ENCODE assay signal across 8 mouse cellular contexts in genomic region chr10:44755355-44755957, GRCm38 (mm10).
A peak's percentile ranks its signal among the peaks of the same experiment; 100 is the strongest.
DNase-seq lines count a peak whose midpoint lies in the region; ATAC-seq and TF ChIP-seq lines count a peak whose summit lies in the region.

No protein-coding gene starts in this region.

- no peak for TF ChIP-seq POLR2A in MEL (IDR thresholded peaks at IDR 0.05; ENCODE audit: control insufficient read depth in 1 of 2, insufficient read depth in 1 of 2, low read depth in 1 of 2, low read length in 2 of 2, poor library complexity in 1 of 2)

- no peak for TF ChIP-seq CTCF in MEL (IDR thresholded peaks at IDR 0.05 in 2 of 3, conservative IDR thresholded peaks at IDR 0.05 in 1 of 3; ENCODE audit: control insufficient read depth in 1 of 3, insufficient read depth in 1 of 3, low read depth in 2 of 3, low read length in 3 of 3, poor library complexity in 1 of 3, severe bottlenecking in 1 of 3)

- peak; percentile 33 for DNase-seq in kidney, postnatal 10 days
- no peak for DNase-seq in kidney, adult 18-20 months
- peak; percentile 97 for DNase-seq in MEL (ENCODE audit: low read depth, low spot score)
- peak; percentile 69 for DNase-seq in adrenal gland, postnatal 25 days
- peak; percentile 16 for DNase-seq in layer of hippocampus, adult 9-11 months
- DNase-seq in right cerebral cortex, postnatal 36 days (ENCODE audit: low spot score in 2 of 2): peak; percentile 24 to 47
- DNase-seq in gastrocnemius, postnatal 4 days (ENCODE audit: low spot score in 2 of 2): no peak

- H3K9me3 ChIP-seq in MEL (replicated peaks; ENCODE audit: insufficient read depth, low read length): no peaks in the 10 kb centered on the region

- H3K79me2 ChIP-seq in MEL (ENCODE audit: control insufficient read depth, insufficient read depth, low read length, poor library complexity): no peaks in the 10 kb centered on the region

- peak; percentile 71 to 74 for TF ChIP-seq EP300 in MEL (IDR thresholded peaks at IDR 0.05; ENCODE audit: low read depth in 1 of 2, low read length in 2 of 2)

- H3K27me3 ChIP-seq in MEL (ENCODE audit: control insufficient read depth in 1 of 2, insufficient read depth in 2 of 2, low read length in 2 of 2): no peaks in the 10 kb centered on the region

- H3K27ac ChIP-seq in MEL (ENCODE audit: control insufficient read depth, low read depth, low read length): peak overlapping the region; percentile 61

- H3K36me3 ChIP-seq in MEL (ENCODE audit: control insufficient read depth in 1 of 2, insufficient read depth in 2 of 2, low read length in 2 of 2): peaks cover 0 to 15% of the 10 kb centered on the region in 2 experiments; a peak in 2 of 4 replicates

- ATAC-seq in megakaryocyte, adult 5-6 weeks (ENCODE audit: poor library complexity, severe bottlenecking): no peak

- no peak; the same call in 1 of the 2 replicates for TF ChIP-seq RAD21 in MEL (IDR thresholded peaks at IDR 0.05; ENCODE audit: low read depth, low read length)

- peak overlapping the region; percentile 38; the same call in 1 of the 2 replicates for H3K9ac ChIP-seq in MEL (ENCODE audit: control insufficient read depth, low read depth, low read length, poor library complexity, severe bottlenecking)

- H3K4me1 ChIP-seq in MEL (ENCODE audit: control insufficient read depth in 1 of 2, insufficient read depth in 2 of 2, low read length in 2 of 2): peaks cover 9 to 14% of the 10 kb centered on the region in 2 experiments

- H3K4me3 ChIP-seq in MEL (ENCODE audit: control insufficient read depth in 1 of 2, insufficient read depth in 1 of 2, low read depth in 2 of 2, low read length in 2 of 2): no peak overlapping the region

TF ChIP-seq in MEL, 35 proteins besides CTCF, POLR2A, EP300 and RAD21:
- TF ChIP-seq TBP (IDR thresholded peaks at IDR 0.05; ENCODE audit: low read depth, low read length) (0 out of 2 replicates have a peak, but pooled peaks have one; percentile 17), SIN3A (IDR thresholded peaks at IDR 0.05; ENCODE audit: low read length) (peak; percentile 46), MYB (IDR thresholded peaks at IDR 0.05; ENCODE audit: low read depth, low read length) (no peak), GATA1 (IDR thresholded peaks at IDR 0.05; ENCODE audit: low read depth, low read length) (peak; percentile 79), NELFE (IDR thresholded peaks at IDR 0.05; ENCODE audit: low read depth, low read length) (no peak), MAX (IDR thresholded peaks at IDR 0.05; ENCODE audit: low read length) (no peak), MXI1 (IDR thresholded peaks at IDR 0.05; ENCODE audit: low read depth, low read length) (peak; percentile 22; the same call in 1 of the 2 replicates), BHLHE40 (IDR thresholded peaks at IDR 0.05; ENCODE audit: borderline replicate concordance, low read depth, low read length) (no peak), GABPA (IDR thresholded peaks at IDR 0.05; ENCODE audit: low read depth, low read length) (no peak), ETS1 (IDR thresholded peaks at IDR 0.05; ENCODE audit: low read depth, low read length) (peak; percentile 90), MEF2A (IDR thresholded peaks at IDR 0.05; ENCODE audit: extremely low read depth, insufficient replicate concordance, low read depth, low read length, poor library complexity, severe bottlenecking) (no peak), RCOR1 (IDR thresholded peaks at IDR 0.05; ENCODE audit: low read depth, low read length) (peak; percentile 56; the same call in 1 of the 2 replicates), E2F4 (IDR thresholded peaks at IDR 0.05; ENCODE audit: borderline replicate concordance, low read depth, low read length) (no peak), CHD1 (IDR thresholded peaks at IDR 0.05; ENCODE audit: low read depth, low read length) (no peak), JUND (IDR thresholded peaks at IDR 0.05; ENCODE audit: low read depth, low read length) (peak; percentile 61; the same call in 1 of the 2 replicates), HCFC1 (IDR thresholded peaks at IDR 0.05; ENCODE audit: low read depth, low read length) (no peak), CHD2 (IDR thresholded peaks at IDR 0.05; ENCODE audit: low read length) (no peak), TCF12 (IDR thresholded peaks at IDR 0.05; ENCODE audit: low read depth, low read length) (0 out of 2 replicates have a peak, but pooled peaks have one; percentile 38), ZC3H11A (IDR thresholded peaks at IDR 0.05; ENCODE audit: low read depth, low read length) (peak; percentile 13; the same call in 1 of the 2 replicates), POLR2AphosphoS5 (IDR thresholded peaks at IDR 0.05; ENCODE audit: borderline replicate concordance, low read depth, low read length) (no peak), NRF1 (IDR thresholded peaks at IDR 0.05; ENCODE audit: insufficient read depth, low read depth, low read length, poor library complexity, severe bottlenecking) (no peak)

Comparison
In these comparisons a context has a peak if more than half of its experiments do, and no peak if none do; other contexts are left out.
1. DNase-seq: peak in kidney, postnatal 10 days (single experiment), MEL (single experiment), adrenal gland, postnatal 25 days (single experiment), layer of hippocampus, adult 9-11 months (single experiment) and right cerebral cortex, postnatal 36 days (2 of 2); none in kidney, adult 18-20 months (single experiment) and gastrocnemius, postnatal 4 days (0 of 2).